Mouse (Mus musculus) MEL (cell line): ENCODE measurements around the gene E130114P18Rik.

Source experiments
- CTCF ChIP-seq, 3 experiments: IDR thresholded peaks in 2 of 3; conservative IDR thresholded peaks in 1 of 3; 2 replicates each; pipeline ENCODE4 v1.5.1; 2011 to 2012; ENCODE audit warnings: low read length in 3 of 3, low read depth in 2 of 3, mild to moderate bottlenecking in 2 of 3, improper control_type of control experiment in 1 of 3, inconsistent platforms in 1 of 3, mixed read lengths in 1 of 3, moderate library complexity in 1 of 3; ENCODE audit not compliant: control insufficient read depth in 1 of 3, insufficient read depth in 1 of 3, poor library complexity in 1 of 3, severe bottlenecking in 1 of 3
- EP300 ChIP-seq, 2 experiments: IDR thresholded peaks; 2 replicates each; pipeline ENCODE4 v1.6.1; 2011; ENCODE audit warnings: improper control_type of control experiment in 2 of 2, low read length in 2 of 2, low read depth in 1 of 2, mild to moderate bottlenecking in 1 of 2
- ETS1 ChIP-seq: IDR thresholded peaks from 2 replicates; pipeline ENCODE4 v1.6.1; 2012; ENCODE audit warnings: low read depth, mild to moderate bottlenecking, inconsistent platforms, low read length, improper control_type of control experiment, moderate library complexity
- MYC ChIP-seq: IDR thresholded peaks from 2 replicates; pipeline ENCODE4 v1.6.1; 2011; ENCODE audit warnings: low read depth, mild to moderate bottlenecking, low read length, improper control_type of control experiment, moderate library complexity
- POLR2A ChIP-seq, 2 experiments: IDR thresholded peaks; 2 replicates each; pipeline ENCODE4 v1.6.1; 2011 to 2012; ENCODE audit warnings: low read length in 2 of 2, mild to moderate bottlenecking in 2 of 2, control low read depth in 1 of 2, improper control_type of control experiment in 1 of 2, low read depth in 1 of 2, moderate library complexity in 1 of 2; ENCODE audit not compliant: control insufficient read depth in 1 of 2, insufficient read depth in 1 of 2, poor library complexity in 1 of 2
- POLR2AphosphoS2 ChIP-seq: IDR thresholded peaks from 2 replicates; pipeline ENCODE4 v1.6.1; 2011; ENCODE audit warnings: low read length, improper control_type of control experiment
- RCOR1 ChIP-seq: IDR thresholded peaks from 2 replicates; pipeline ENCODE4 v1.6.1; 2012; ENCODE audit warnings: low read depth, mild to moderate bottlenecking, inconsistent platforms, low read length, improper control_type of control experiment
- TCF12 ChIP-seq: IDR thresholded peaks from 2 replicates; pipeline ENCODE4 v1.6.1; 2014; ENCODE audit warnings: low read depth, mild to moderate bottlenecking, inconsistent platforms, low read length, improper control_type of control experiment, moderate library complexity
- ZC3H11A ChIP-seq: IDR thresholded peaks from 2 replicates; pipeline ENCODE4 v1.6.1; 2012; ENCODE audit warnings: low read depth, mild to moderate bottlenecking, inconsistent platforms, low read length, improper control_type of control experiment

DNA sequence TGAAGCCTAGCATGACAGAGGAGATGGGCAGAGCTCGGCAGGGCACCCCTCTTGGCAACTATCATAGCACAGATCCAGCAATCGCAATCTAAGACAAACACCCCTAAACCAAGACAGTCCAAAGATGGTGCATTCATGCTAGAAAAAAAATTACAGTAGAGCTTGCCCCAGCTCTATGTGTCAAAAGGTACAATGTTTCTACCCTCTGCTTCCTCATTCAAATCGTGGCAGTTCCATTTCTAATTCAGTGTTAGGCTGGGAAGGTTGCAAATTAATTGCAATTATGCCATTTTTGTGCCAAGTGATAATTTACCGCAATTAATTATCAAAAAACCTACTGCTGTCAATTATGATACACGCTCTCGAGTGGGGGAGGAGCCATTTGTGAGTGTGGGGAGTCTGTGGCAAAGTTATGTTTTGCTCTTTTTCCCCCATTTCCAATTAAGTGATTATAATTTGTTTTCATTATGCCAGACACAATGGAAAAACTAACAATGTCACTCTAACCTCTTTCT, 63.7 kb downstream of the E130114P18Rik start:
- no peak for TF ChIP-seq CTCF (IDR thresholded peaks at IDR 0.05 in 2 of 3, conservative IDR thresholded peaks at IDR 0.05 in 1 of 3; ENCODE audit: control insufficient read depth in 1 of 3, insufficient read depth in 1 of 3, low read depth in 2 of 3, low read length in 3 of 3, poor library complexity in 1 of 3, severe bottlenecking in 1 of 3)
- TF ChIP-seq MYC: no peak
- no peak for TF ChIP-seq TCF12
- no peak for TF ChIP-seq EP300 (IDR thresholded peaks at IDR 0.05; ENCODE audit: low read depth in 1 of 2, low read length in 2 of 2)
- TF ChIP-seq RCOR1: no peak
- no peak for TF ChIP-seq ETS1
- TF ChIP-seq POLR2A (IDR thresholded peaks at IDR 0.05; ENCODE audit: control insufficient read depth in 1 of 2, insufficient read depth in 1 of 2, low read depth in 1 of 2, low read length in 2 of 2, poor library complexity in 1 of 2): no peak
- no peak for TF ChIP-seq ZC3H11A
- no peak for TF ChIP-seq POLR2AphosphoS2
